Mouse (Mus musculus) forebrain, embryonic 14.5 days (tissue): ENCODE data around the gene Mecr. TPM values are rescaled to one million over a fixed set of nuclear protein-coding genes. Genes with fewer than 3 reads are reported as not detected.
A peak's percentile ranks its signal among the peaks of the same experiment; 100 is the strongest.

Source experiments
- ATAC-seq: fragments of 200-750 bp; cut with Nextera tagmentation; 2 replicates; pipeline ENCODE4 v1.8.0; 2017; ENCODE audit warnings: mild to moderate bottlenecking, moderate library complexity
- DNase-seq: peaks from one replicate; pipeline ENCODE4 v3.0.0-alpha.2; 2015; ENCODE audit warnings: low spot score
- H3K27ac ChIP-seq: fragments of 300-500 bp; sonication (generic); 2 replicates; pipeline ENCODE4 v1.5.1; 2014; ENCODE audit warnings: low read depth, mild to moderate bottlenecking, control low read depth, low read length, moderate library complexity
- H3K27me3 ChIP-seq: fragments of 300-500 bp; sonication (generic); replicated peaks from 2 replicates; pipeline ENCODE4 v1.6.1; 2014; ENCODE audit warnings: low read length, control low read depth, mixed read lengths; ENCODE audit not compliant: control insufficient read depth, insufficient read depth
- H3K36me3 ChIP-seq: fragments of 300-500 bp; sonication (generic); 2 replicates; pipeline ENCODE4 v1.6.1; 2014; ENCODE audit warnings: low read length, control low read depth; ENCODE audit not compliant: control insufficient read depth, insufficient read depth
- H3K4me1 ChIP-seq: fragments of 300-500 bp; sonication (generic); 2 replicates; pipeline ENCODE4 v1.6.1; 2014; ENCODE audit warnings: antibody characterized with exemption, low read length, control low read depth; ENCODE audit not compliant: control insufficient read depth, insufficient read depth
- H3K4me2 ChIP-seq: fragments of 300-500 bp; sonication (generic); 2 replicates; pipeline ENCODE4 v1.6.1; 2014; ENCODE audit warnings: mild to moderate bottlenecking, control low read depth, low read length
- H3K4me3 ChIP-seq: fragments of 300-500 bp; sonication (generic); 2 replicates; pipeline ENCODE4 v1.5.1; 2014; ENCODE audit warnings: low read depth, low read length, control low read depth
- H3K9ac ChIP-seq: fragments of 300-500 bp; sonication (generic); 2 replicates; pipeline ENCODE4 v1.6.1; 2014; ENCODE audit warnings: mild to moderate bottlenecking, low read length, control low read depth, moderate library complexity
- H3K9me3 ChIP-seq: fragments of 300-500 bp; sonication (generic); replicated peaks from 2 replicates; pipeline ENCODE4 v1.6.1; 2016; ENCODE audit warnings: low read length, control low read depth, mixed read lengths; ENCODE audit not compliant: control insufficient read depth
- WGBS: fragments of 180-500 bp; shearing (Covaris S2); extraction: QIAGEN DNeasy Blood & Tissue Kit; methylation state at CpG from one replicate; pipeline ENCODE4 v1.1.7; 2014; 5-methylcytosine and 5-hydroxymethylcytosine counted together
- polyA plus RNA-seq: library from polyadenylated mRNA; unstranded; fragments of >200 nt; fragmentation: Nextera tagmentation; extraction: Ambion mirVana; gene quantifications from 2 replicates; pipeline ENCODE4 v1.2.1, GENCODE M21; 2014

Gene Mecr
- polyA plus RNA-seq, 1 experiment from 2014 or later, result 35.7 TPM

- Histone ChIP-seq H3K9ac (no peak overlapping the region), H3K4me3 (no peak overlapping the region), H3K27me3 (no peaks in the 10 kb centered on the region), H3K4me1 (no peaks in the 10 kb centered on the region), H3K9me3 (no peaks in the 10 kb centered on the region), H3K27ac (no peak overlapping the region), H3K4me2 (no peak overlapping the region), H3K36me3 (peaks cover 84% of the 10 kb centered on the region)
- DNase-seq (no peak), ATAC-seq (no peak)
- whole genome bisulfite sequencing, result 98% methylated on average over 5 of the region's 5 CpGs
These were observed 53.8 kb downstream of the Mecr start for GRCm38 (mm10) chr4:131897109-131897508.

GRCm38 (mm10) chr4:131897787-131898186 lies 54.5 kb downstream of the Mecr start:
- ATAC-seq (no peak), DNase-seq (no peak)
- Histone ChIP-seq H3K9me3 (no peaks in the 10 kb centered on the region), H3K9ac (no peak overlapping the region), H3K36me3 (peaks cover 84% of the 10 kb centered on the region), H3K27me3 (no peaks in the 10 kb centered on the region), H3K4me3 (no peak overlapping the region), H3K27ac (no peak overlapping the region), H3K4me1 (no peaks in the 10 kb centered on the region), H3K4me2 (no peak overlapping the region)
- WGBS, result 97% methylated on average over 8 of the region's 8 CpGs

GRCm38 (mm10) chr4:131898503-131899179 lies 55.4 kb downstream of the Mecr start:
- H3K27ac ChIP-seq, result no peak overlapping the region
- no peak overlapping the region for H3K4me3 ChIP-seq
- H3K4me1 ChIP-seq, result no peaks in the 10 kb centered on the region
- ATAC-seq, result no peak
- no peaks in the 10 kb centered on the region for H3K9me3 ChIP-seq
- WGBS, result 92% methylated on average over 12 of the region's 12 CpGs
- no peak for DNase-seq
- peaks cover 76% of the 10 kb centered on the region for H3K36me3 ChIP-seq
- H3K4me2 ChIP-seq, result no peak overlapping the region
- no peak overlapping the region for H3K9ac ChIP-seq
- H3K27me3 ChIP-seq, result no peaks in the 10 kb centered on the region

- Histone ChIP-seq H3K4me2 (no peak overlapping the region), H3K9me3 (no peaks in the 10 kb centered on the region), H3K4me1 (no peaks in the 10 kb centered on the region), H3K36me3 (peaks cover 72% of the 10 kb centered on the region), H3K4me3 (no peak overlapping the region), H3K27me3 (no peaks in the 10 kb centered on the region), H3K27ac (no peak overlapping the region), H3K9ac (no peak overlapping the region)
- DNase-seq (no peak), ATAC-seq (no peak)
- WGBS, result 72% methylated on average over 6 of the region's 6 CpGs
These were observed 55.9 kb downstream of the Mecr start for GRCm38 (mm10) chr4:131899180-131899554.

- WGBS, result 91% methylated on average over 15 of the region's 15 CpGs
These were observed 57.8 kb downstream of the Mecr start for GRCm38 (mm10) chr4:131901090-131901489.

GRCm38 (mm10) chr4:131904478-131904877 lies 61.2 kb downstream of the Mecr start:
- peaks cover 50% of the 10 kb centered on the region for H3K36me3 ChIP-seq
- H3K27me3 ChIP-seq, result no peaks in the 10 kb centered on the region
- 54% methylated on average over 8 of the region's 8 CpGs for WGBS
- no peak overlapping the region for H3K4me3 ChIP-seq
- no peaks in the 10 kb centered on the region for H3K4me1 ChIP-seq
- H3K27ac ChIP-seq, result no peak overlapping the region
- ATAC-seq (no peak), DNase-seq (peak; percentile 63)
- no peak overlapping the region for H3K4me2 ChIP-seq
- H3K9ac ChIP-seq, result no peak overlapping the region
- H3K9me3 ChIP-seq, result no peaks in the 10 kb centered on the region

More at GRCm38 (mm10) chr4:131901090-131901489, 57.8 kb downstream of the Mecr start:
- no peak overlapping the region for H3K27ac ChIP-seq
- H3K36me3 ChIP-seq, result peaks cover 75% of the 10 kb centered on the region
- no peaks in the 10 kb centered on the region for H3K27me3 ChIP-seq
- no peak for ATAC-seq
- no peak overlapping the region for H3K4me2 ChIP-seq
- no peaks in the 10 kb centered on the region for H3K9me3 ChIP-seq
- no peaks in the 10 kb centered on the region for H3K4me1 ChIP-seq
- no peak overlapping the region for H3K9ac ChIP-seq
- H3K4me3 ChIP-seq, result no peak overlapping the region
- DNase-seq, result no peak

GRCm38 (mm10) chr4:131906423-131906822 lies 63.2 kb downstream of the Mecr start:
- no peak overlapping the region for H3K27ac ChIP-seq
- ATAC-seq, result no peak
- no peaks in the 10 kb centered on the region for H3K9me3 ChIP-seq
- H3K4me2 ChIP-seq, result no peak overlapping the region
- H3K4me3 ChIP-seq, result no peak overlapping the region
- peaks cover 3% of the 10 kb centered on the region for H3K4me1 ChIP-seq
- WGBS, result 65% methylated on average over 6 of the region's 6 CpGs
- DNase-seq, result no peak
- H3K9ac ChIP-seq, result no peak overlapping the region
- no peaks in the 10 kb centered on the region for H3K27me3 ChIP-seq
- peaks cover 30% of the 10 kb centered on the region for H3K36me3 ChIP-seq

- no peak overlapping the region for H3K9ac ChIP-seq
These were observed 64.6 kb downstream of the Mecr start for GRCm38 (mm10) chr4:131907912-131908311.

GRCm38 (mm10) chr4:131910237-131910994 lies 67.1 kb downstream of the Mecr start:
- Histone ChIP-seq H3K4me2 (no peak overlapping the region), H3K4me3 (no peak overlapping the region), H3K27me3 (peaks cover 23% of the 10 kb centered on the region), H3K4me1 (peaks cover 6% of the 10 kb centered on the region), H3K9ac (no peak overlapping the region), H3K27ac (no peak overlapping the region), H3K9me3 (no peaks in the 10 kb centered on the region), H3K36me3 (peaks cover 5% of the 10 kb centered on the region; the same call in 1 of the 2 replicates)
- ATAC-seq (no peak), DNase-seq (peak; percentile 38)
- 22% methylated on average over 19 of the region's 21 CpGs for WGBS

More at GRCm38 (mm10) chr4:131907912-131908311, 64.6 kb downstream of the Mecr start:
- H3K36me3 ChIP-seq, result peaks cover 16% of the 10 kb centered on the region
- H3K27me3 ChIP-seq, result peaks cover 7% of the 10 kb centered on the region
- no peak for ATAC-seq
- peaks cover 3% of the 10 kb centered on the region for H3K4me1 ChIP-seq
- H3K27ac ChIP-seq, result no peak overlapping the region
- 98% methylated on average over 3 of the region's 3 CpGs for WGBS
- no peaks in the 10 kb centered on the region for H3K9me3 ChIP-seq
- DNase-seq, result no peak
- no peak overlapping the region for H3K4me3 ChIP-seq
- H3K4me2 ChIP-seq, result no peak overlapping the region
